Mouse (Mus musculus) adrenal gland, postnatal 25 days (tissue): ENCODE measurements around the gene Fam222b. TPM values are rescaled to one million over a fixed set of nuclear protein-coding genes. Genes with fewer than 3 reads are reported as not detected.

Source experiments
- DNase-seq: peaks from one replicate; pipeline ENCODE4 v3.0.0; 2021; ENCODE audit warnings: mixed read lengths
- total RNA-seq: library from RNA; stranded (reverse); gene quantifications from 2 replicates; pipeline ENCODE4 v1.2.3, GENCODE M21; 2021

The Fam222b gene
- total RNA-seq, 1 experiment from 2014 or later = 23.9 TPM

DNA sequence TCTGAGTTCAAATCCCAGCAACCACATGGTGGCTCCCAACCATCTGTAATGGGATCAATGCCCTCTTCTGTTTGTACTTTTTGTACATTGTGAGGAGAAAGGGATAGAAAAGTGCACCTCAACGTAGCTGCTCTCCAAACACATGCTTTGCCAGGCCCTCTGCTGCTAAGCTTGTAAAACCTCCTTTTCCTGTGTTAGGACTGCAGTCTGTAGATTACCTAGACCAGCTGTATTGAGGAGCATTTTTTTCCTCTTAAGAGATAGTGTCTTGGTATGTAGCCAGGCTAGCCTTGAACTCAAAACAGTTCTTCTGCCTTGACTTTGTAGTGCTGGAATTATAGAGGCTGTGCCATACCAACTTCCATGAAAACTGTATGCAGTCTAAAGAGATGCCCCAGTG lies 41.7 kb downstream of the Fam222b start:
- no peak for DNase-seq

DNA sequence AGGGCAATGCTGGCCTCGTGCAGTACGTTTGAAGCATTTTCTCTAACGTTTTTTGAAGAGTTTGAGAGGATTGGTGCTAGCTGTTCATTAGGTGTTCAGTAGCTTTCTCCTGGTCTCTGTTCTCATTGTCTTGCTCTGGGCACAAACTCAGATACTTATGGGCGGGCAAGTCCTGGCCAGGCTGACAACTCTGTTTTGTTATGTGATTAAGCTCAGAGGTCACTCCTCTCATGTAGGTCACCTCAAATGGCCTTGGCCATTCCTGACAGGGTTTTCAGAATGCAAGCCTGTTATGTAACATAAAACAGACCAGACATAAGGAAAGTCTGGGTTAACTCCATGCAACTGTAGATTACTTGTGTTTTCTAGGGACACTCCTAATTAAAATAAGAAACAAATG lies 43.1 kb downstream of the Fam222b start:
- no peak for DNase-seq

DNA sequence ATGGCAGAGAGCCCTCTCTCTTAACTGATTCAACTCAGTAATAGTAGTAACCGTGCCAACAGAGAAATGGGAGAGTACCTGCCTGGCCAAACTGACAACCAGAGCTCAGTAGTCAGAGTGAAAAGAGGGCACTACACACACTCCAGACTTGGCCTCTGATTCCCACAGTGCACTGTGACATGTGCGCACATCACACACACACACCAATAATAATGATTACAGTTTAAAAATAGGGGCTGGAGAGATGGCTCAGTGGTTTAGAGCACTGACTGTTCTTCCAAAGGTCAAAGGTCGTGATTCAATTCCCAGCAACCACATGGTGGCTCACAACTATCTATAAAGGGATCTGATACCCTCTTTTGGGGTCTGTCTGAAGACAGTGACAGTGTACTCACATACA lies 43.6 kb downstream of the Fam222b start:
- no peak for DNase-seq

DNA sequence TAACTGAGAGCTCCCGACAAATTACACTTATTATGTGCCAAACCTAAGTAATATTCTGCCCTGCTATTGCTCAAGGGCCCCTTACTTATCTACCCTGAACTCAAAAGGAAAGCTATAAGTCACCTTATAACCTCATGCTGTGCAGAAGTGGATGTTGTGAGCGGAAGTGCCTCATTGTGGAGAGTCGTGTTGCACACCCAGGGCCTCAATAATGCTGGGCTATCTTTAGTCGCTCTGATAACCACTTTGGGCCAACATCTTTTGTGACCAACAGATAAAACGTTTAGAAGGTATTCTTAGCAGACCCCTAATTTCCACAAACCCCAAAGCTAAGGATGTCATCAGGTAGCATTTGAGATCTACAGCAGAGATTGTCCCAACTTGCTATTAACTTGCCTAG lies 46.2 kb downstream of the Fam222b start:
- no peak for DNase-seq

DNA sequence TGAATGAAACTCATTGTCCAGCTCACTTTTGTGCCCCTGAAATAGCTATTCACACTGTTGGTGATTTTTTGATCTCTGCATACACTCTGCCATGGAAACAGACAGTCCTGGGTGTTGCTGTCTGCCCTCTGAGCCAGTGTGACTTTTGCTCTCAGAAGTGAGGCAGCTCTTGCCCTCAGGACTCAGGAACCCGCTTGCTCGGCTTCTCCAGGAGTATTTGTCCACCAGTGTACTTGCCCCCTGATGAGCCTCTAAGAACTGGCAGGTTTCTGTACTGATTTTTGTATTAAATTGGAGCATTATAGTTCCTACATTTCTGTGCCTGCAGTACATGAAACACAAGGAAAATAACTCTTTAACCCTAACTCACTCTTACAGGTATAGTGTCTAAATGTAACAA lies 49.1 kb downstream of the Fam222b start:
- DNase-seq = no peak

DNA sequence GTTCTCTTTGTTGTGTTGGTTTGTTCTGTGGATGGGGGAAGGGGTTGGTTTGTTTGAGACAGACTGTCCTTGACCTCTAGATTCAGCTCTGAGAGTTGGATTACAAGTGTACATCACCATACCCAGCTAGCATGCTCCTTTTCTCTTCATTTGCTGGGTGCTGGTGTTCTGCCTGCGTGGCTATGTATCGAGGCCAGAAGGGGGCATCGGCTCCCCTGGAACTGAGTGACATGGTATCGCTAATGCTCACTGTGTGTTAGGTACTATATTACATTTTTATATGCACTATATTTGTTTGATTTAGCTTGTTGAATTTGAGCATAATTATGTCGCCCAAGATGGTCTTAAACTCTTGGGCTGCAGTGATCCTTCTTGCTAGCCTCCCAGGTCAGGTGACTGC lies 51.7 kb downstream of the Fam222b start:
- DNase-seq = no peak

DNA sequence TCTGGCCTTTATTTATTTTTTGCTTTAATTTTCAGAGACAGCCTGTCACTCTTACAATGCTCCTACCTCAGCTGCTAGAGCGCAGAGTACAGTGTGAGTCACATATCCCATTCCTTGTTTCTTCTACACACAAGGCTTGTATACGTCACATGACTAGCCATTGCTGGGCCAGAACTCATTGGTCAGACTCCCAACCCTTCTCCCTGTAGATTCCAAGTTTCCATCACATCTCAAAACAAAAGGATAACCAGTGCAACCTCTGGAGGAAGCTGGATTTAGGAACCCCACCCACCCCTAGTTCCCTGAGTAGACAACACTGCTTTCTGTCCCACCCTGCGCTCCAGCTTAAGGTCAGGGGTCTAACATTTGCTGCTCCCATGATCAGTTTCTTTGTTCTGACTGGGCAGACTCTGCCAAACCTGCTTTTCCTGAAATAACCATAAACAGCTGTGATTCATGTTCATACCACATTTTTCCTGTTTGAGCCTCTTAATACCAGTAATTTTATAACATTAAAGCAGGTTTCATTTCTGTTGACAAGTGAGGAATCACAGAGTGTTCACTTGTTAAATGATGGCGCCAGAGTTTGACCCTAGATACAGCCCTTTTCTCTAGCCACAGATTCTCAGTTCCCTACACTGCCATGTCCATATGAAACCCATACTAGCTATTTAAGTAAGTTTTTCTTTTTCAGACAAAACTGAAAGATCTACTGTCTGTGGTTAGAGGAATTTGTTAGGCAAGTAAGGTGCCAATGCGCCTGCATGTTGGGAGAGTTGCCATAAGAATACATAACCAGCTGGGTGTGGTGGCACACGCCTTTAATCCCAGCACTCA lies 52.5 kb downstream of the Fam222b start:
- no peak for DNase-seq

DNA sequence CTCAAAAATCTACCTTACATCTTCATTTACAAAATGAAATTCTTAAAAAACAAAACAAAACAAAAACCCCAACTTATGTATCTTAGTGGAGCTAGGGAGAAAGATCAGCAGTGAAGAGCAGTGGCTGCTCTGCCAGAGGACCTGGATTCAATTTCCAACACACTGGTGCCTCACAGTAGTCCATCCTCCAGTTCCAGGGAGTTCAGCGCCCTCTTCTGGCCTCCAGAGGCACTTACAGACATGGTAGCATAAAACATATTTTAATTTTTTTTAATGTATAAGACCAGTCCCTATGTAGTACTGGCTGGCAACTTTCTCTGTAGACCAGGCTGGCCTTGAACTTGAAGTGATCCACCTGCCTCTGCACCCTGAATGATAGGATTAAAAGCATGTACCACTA lies 56.7 kb downstream of the Fam222b start:
- DNase-seq = no peak

DNA sequence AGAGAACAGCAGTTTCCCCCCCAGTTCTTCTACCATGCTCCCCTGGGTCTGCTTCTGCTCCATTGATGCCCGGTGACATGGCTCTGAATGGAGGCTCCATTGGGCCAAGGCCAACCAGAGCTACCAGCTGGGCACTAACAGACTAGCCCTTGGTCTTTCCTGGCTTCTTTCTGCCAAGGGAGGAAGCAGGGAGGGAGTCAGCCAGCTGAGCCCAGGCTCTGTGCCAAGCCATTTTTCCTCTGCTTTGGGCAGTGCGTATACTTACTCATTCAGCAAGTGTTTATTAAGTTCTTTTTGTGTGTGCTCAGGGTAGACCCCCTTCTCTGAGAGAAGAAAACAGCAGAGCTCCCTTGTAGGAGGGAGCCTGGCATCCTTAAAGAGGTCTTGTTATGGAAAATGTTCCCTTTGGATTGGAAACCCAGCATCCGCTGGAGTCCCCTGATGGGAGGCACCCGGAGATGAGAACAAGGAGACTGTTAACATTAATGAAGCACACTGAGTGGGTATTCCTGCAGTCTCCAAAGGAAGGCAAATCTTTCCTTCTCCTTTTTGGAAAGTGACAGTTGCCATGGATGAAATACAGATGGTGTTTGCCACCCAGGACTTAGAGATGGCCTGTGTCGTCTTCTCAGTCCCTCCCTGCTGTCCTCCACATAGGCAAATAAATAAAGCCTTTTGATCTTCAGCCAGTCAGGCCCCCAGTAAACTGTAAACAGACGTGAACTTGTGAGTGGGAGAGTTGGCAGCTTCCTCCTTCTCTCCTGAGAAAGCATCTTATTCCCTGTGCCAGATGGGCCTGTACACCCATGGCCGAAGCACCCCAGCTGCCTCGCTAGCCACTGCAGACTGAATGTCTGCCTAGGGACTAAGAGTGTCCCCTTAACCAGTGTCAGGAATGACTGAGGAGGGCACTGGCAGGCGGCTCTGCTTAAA lies 58.1 kb downstream of the Fam222b start:
- DNase-seq = peak; percentile 81

DNA sequence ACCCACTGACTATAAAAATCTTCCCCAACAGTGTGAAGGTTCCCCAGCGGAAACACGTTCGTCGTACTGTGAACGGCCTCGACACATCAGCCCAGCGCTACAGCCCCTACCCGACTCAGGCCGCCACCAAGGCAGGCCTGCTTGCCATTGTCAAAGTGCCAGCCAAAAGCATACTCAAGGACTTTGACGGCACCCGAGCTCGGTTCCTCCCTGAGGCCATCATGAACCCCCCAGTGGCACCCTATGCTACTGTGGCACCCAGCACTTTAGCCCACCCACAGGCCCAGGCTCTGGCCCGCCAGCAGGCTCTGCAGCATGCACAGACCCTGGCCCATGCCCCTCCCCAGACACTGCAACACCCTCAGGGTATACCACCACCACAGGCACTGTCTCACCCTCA lies 59.3 kb downstream of the Fam222b start:
- no peak for DNase-seq

DNA sequence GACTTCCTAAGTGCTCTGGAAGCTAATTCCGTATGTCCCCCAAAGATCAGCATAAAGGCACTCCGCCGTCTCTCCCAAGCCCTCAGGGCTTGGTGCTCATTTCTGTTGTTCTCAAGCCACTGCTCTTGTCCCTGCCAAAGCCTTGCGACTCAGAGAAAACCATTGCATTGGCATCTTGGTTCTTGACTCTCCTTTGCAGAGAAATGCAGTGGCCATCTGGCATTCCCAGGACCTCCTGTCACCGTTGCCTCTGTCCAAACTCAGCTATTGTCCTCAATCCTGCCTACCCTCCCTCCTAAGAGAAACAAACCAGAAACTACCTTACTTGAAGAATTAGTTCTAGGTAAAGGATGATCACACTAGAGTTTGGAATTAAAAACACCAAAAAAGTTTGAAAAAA lies 61.2 kb downstream of the Fam222b start:
- DNase-seq = no peak

DNA sequence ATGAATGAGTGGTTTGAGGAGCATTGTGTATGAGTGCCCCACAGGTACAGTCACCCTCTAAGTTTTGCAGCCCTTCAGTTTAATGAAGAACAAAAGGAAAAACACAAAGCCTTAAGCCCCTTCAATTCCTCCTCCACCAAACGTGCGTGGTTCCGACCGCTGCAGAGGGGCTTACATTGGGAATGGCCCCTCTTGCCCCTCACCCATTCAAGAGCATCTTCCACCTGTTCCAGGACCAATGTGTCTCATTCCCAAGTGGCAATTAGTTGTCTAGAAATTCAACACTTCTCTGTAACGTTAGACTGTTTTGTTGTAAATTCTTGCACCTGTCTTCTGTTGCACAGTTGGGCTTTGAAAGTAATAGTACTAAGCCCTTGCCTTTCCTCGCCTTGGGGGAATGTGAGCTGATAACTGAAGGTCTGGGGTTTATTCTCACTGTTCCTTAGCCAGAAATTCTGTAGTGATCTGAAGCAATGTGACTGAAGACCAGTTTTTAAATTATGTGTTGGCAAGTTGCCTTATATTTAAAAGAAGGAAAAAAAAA lies 61.8 kb downstream of the Fam222b start:
- no peak for DNase-seq

DNA sequence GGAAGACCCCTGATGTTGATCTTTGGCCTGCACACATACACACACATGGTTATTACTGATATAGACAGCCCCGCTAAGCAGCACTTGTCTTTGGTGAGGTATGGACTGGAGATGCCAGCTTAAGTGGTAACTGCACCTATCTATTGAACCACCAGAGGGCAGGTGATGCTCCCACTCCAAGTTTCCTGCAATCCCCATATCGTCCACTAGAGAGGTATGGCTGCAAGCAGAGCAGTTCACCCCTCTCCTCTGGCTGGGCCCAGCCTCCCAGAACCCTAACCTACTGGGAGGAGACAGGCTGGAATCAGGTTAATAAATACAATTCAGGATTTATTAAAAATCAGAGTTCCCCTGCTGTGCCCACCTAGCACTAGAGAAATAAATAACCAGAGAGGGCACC lies 64.6 kb downstream of the Fam222b start:
- DNase-seq = peak; percentile 56

DNA sequence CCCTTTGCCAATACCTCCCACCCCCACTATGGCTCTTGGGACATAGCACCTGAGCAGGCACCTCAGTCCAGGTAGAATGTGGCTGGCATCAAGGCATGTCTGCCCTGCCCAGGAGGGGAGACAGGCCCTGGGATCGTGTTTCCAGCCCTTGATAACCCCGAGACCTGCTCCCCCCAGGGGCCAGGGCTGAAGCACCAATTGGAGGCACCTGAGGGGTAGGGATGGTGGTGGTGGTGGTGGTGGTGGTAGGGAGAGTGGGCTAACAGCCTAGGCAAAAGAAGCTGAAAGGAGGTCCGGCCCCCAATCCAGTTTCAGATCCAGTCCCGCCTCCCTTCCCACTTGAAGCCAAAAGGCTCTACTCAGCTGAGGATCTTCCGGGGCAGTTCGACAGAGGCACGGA lies 65.1 kb downstream of the Fam222b start:
- DNase-seq = no peak

DNA sequence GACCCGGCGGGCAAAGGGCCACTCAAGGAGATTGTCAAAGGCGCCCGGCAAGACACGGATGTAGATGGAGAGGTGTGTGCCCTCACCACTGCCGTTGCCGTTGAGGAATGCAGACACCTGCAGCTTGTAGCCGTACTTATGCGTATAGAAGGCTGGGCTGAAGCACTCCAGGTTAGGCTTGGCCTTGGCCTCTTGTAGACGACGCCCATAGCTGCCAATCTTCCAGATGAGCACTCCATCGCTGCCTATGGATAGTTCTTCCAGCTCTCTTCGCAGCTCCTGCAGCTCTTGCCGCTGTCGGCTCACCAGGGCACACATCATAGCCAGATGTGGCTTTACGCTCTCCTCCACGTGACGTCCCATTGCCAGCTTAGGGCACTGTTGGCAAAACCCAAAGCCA lies 65.7 kb downstream of the Fam222b start:
- DNase-seq = no peak

DNA sequence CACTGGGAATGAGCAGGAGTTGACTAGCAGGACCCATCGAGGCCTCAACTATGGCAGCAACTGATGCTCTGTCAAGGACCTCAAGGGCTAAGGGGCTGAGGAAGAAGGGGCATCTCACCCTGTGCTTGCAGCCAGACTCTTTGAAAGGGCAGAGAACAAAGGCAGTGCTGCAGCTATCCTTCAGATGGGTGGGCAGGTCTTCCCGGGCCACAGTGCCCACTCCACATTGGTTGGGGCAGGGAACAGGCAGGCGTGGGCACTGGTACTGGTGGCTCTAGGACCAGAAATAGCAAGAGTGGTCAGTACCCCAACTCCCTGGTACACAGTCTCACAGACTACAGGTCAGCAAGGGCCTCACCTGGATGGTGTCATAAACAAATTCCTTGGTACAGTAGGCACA lies 66.2 kb downstream of the Fam222b start:
- DNase-seq = no peak

DNA sequence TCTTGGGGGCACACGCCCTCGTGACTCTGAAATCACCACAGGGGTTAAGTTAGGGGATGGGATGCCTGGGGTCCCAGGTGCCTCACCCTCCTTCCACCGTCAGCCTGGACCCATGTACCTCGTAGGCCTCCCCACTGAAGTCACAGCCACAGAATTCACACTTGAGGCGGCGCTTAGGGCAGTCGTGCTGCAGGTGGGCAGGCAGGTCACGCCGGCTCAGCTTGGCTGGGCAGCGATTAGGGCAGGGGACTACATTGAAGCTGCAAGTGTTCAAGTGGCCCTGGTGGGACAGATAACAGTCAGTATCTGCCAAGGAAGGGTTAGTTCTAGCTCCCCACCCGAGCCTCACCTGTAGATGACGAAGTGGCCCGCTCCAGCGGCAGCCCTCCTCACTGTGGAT lies 66.7 kb downstream of the Fam222b start:
- no peak for DNase-seq

DNA sequence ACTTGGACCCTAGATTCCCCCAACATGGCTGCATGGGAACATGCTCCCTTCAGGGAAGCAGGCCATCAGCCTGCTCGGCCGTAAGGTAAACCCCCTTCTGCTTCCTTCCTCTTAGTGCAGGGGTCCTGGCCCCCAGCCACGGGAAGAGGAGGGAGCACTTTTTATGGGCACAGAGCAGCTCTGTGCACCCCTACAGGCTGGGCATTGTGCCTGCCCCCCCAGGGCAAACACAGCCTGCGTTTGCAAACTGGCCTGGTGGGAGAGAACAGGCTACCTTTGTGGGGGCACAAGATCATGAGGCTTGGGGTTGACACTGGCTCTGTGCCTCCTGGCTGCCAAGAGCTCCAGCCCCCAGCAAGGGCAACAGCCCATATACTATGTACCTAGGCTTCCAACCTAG lies 67.5 kb downstream of the Fam222b start:
- no peak for DNase-seq

DNA sequence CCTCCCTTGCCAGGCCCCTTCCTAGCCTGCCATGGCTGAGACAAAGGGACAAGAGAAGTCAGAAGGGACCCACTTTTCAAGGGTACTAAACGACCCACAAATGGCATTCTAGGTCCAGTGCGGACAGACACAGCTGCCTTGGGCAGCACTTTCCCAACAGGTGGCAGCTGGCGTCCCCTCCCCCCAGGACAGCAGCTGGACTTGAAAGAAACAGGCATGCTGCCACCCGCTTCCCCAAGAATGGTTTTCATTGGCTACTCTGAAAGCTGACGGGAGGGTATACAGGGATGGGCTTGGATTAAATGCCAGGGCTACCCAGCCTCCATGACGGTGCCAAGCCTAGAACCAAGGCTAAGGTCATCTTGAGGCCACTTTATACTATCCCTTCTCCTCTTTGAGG lies 68.0 kb downstream of the Fam222b start:
- DNase-seq = peak; percentile 58

DNA sequence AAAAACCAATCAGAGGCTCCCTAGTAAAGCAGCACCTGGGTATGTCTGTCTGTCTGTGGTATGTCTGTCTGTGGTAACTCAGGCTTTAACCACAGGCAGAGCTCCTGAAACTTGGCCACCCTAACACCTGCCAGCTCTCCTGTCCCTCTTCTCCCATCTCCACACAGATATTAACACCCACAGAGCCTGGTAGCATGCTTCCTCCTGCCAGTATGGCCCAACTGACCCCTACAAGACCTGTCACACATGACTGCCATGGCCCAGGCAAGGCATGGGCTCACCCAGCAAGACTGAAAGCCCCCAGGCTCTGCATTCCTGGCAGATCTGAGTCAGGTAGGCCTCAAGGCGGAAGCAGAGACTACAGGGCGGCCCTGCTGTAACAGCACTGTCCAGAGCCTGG lies 68.6 kb downstream of the Fam222b start:
- no peak for DNase-seq

DNA sequence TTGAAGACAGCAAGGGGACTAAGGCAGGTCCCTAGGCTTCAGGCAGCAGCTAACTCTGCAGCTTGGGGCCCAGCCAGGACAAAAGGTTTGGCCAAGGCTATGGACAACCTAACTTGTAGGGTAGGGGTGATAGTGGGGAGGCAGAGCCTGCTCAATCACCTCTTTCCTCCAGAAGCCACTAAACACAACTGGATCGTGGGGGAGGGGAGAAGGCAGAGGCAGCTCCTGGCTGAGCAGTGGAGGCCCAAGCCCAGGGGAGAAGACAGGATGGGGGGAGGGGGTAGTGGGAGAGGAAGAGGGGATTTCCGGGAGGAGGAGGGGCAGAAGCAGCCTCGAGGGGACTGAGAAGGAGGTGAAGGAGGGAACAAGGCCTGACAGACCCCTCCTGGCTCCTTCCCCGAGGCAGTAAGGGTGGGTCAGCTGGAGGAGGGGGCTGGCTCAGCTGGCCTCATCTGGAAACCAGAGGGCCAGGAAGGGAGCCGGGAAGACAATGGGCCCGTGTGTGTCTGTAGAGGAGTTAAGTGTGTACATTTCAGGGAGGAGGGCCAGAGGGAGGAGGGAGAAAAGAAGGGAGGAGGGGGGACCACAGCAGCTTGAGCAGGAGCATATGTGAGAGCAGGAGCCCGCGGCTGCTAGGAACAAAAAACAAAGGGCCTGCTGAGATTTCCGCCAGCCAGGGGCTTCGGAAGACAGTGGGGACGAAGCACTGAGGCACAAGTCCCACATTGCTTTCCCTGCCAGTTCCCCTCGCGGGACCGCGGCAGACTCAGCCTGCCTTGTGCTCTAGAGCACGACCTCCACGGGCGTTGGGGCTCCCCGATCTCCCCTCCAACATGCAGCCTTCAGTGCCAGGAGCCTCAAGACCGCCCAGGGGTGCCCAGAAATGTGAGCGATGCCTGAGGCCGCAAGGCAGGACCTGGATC lies 69.5 kb downstream of the Fam222b start:
- peak; percentile 73 for DNase-seq

DNA sequence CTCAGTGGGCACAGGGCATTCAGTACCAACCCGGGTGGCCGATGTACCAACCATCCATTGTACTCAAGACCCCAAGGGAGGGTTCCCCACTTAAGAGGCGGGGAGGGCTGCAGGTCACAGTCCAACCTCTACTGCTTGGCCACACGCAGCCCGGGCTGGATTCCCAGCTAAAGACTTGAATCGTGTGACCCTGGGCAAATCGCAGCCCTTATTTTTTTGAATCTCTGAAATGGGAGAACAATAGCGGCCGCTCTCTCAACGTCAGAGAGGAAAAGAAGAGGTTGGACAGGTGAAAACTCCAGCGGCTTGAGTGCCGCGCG lies 70.1 kb downstream of the Fam222b start:
- no peak for DNase-seq
